Mouse (Mus musculus) testis, adult 2 months (tissue): ENCODE results near the gene Kap. TPM values are rescaled to one million over a fixed set of nuclear protein-coding genes. Genes with fewer than 3 reads are reported as not detected.
"Not testable (repeated sequence)": the region's sequence is repeated elsewhere in the genome, so short reads cannot be mapped to it uniquely, and the experiment has no call there.

ENCODE experiments used
- H3K27ac ChIP-seq: fragments of 200-500 bp; 2 replicates; pipeline ENCODE4 v1.5.1; 2012; ENCODE audit warnings: low read depth, low read length; ENCODE audit not compliant: control insufficient read depth, insufficient read depth
- H3K27me3 ChIP-seq: fragments of 200-500 bp; 2 replicates; pipeline ENCODE4 v1.6.1; 2012; ENCODE audit warnings: mild to moderate bottlenecking, low read length, moderate library complexity; ENCODE audit not compliant: control insufficient read depth, insufficient read depth
- H3K36me3 ChIP-seq: fragments of 200-500 bp; 2 replicates; pipeline ENCODE4 v1.6.1; 2012; ENCODE audit warnings: mild to moderate bottlenecking, low read length; ENCODE audit not compliant: control insufficient read depth, insufficient read depth
- H3K4me1 ChIP-seq: fragments of 200-500 bp; 2 replicates; pipeline ENCODE4 v1.6.1; 2012; ENCODE audit warnings: low read length; ENCODE audit not compliant: control insufficient read depth, insufficient read depth
- H3K4me3 ChIP-seq: fragments of 200-500 bp; 2 replicates; pipeline ENCODE4 v1.5.1; 2012; ENCODE audit warnings: low read depth, mild to moderate bottlenecking, low read length, moderate library complexity, mixed read lengths; ENCODE audit not compliant: control insufficient read depth
- CTCF ChIP-seq: fragments of 200-500 bp; IDR thresholded peaks from 2 replicates; pipeline ENCODE4 v1.5.1; 2012; ENCODE audit warnings: low read depth, mild to moderate bottlenecking, inconsistent platforms, low read length, moderate library complexity; ENCODE audit not compliant: control insufficient read depth, insufficient read depth, insufficient replicate concordance
- POLR2A ChIP-seq: fragments of 200-500 bp; IDR thresholded peaks from 2 replicates; pipeline ENCODE4 v1.6.1; 2012; ENCODE audit warnings: low read depth, mild to moderate bottlenecking, inconsistent platforms, low read length, moderate library complexity; ENCODE audit not compliant: control insufficient read depth
- polyA plus RNA-seq: library from polyadenylated mRNA; depleted of rRNA; stranded (reverse); fragments of >200 nt; gene quantifications from 2 replicates; pipeline ENCODE4 v1.2.3, GENCODE M21; 2012; rRNA removed

Gene Kap
- polyA plus RNA-seq, 1 experiment, result 0.16 TPM

DNA sequence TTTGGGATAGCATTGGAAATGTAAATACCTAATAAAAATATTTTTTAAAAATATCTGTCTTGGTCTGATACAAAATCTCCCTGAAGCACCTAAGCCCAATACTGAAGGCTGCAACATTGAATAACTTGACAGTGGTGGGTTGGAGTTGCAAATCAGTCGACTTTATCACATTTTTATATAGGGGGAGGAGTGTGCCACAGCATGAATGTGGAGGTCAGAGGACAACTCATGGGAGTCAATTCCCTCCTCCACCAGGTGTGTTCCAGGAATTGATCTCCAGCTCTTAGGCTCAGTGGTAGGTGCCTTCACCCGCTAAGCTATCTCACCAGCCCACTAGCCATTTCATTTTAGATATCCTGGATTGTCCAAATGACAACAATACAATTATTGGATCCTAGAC lies 4.2 kb downstream of the Kap start:
- Histone ChIP-seq H3K4me3 (no peak overlapping the region), H3K36me3 (no peaks in the 10 kb centered on the region), H3K4me1 (no peaks in the 10 kb centered on the region), H3K27me3 (no peaks in the 10 kb centered on the region), H3K27ac (no peak overlapping the region)
- TF ChIP-seq CTCF, result no peak
- no peak for TF ChIP-seq POLR2A

DNA sequence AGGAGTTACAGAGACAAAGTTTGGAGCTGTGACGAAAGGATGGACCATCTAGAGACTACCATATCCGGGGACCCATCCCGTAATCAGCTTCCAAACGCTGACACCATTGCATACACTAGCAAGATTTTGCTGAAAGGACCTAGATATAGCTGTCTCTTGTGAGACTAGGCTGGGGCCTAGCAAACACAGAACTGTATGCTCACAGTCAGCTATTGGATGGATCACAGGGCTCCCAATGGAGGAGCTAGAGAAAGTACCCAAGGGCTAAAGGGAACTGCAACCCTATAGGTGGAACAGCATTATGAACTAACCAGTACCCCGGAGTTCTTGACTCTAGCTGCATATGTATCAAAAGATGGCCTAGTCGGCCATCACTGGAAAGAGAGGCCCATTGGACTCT lies 4.7 kb downstream of the Kap start:
- H3K4me3 ChIP-seq, H3K36me3 ChIP-seq, H3K27ac ChIP-seq, H3K27me3 ChIP-seq, H3K4me1 ChIP-seq: not testable (repeated sequence)

DNA sequence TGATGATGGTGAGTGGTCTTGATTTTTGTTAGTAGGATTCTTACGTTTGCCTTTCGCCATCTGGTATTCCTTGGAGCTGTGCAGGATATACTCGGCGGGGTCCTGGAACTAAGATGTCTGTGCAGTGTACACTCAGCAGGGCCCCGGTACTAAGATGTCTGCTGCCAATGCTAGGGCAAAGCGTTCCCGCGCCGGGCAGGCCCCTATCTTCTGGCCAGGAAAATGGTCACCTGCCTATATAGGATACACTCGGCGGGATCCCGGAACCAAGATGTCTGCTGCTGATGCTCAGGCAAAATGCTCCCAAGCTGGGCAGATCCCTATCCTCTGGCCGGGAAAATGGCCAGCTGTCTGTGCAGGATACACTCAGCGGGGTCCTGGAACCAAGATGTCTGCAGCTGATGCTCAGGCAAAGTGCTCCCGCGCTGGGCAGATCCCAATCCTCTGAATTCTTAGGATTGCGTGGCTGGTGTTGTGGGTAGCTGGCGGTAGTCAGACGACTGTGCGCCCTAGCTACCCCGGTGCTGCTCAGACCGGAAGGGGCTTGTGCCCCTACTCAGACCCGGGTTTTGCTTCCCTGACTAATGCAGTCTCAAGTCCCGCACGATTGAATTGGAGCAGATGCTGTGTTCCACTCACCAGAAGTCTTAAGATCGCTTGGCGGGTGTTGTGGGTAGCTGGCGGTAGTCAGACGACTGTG lies 15.1 kb downstream of the Kap start:
- not testable (repeated sequence) for H3K4me3 ChIP-seq, H3K27ac ChIP-seq, H3K27me3 ChIP-seq, H3K36me3 ChIP-seq, H3K4me1 ChIP-seq

DNA sequence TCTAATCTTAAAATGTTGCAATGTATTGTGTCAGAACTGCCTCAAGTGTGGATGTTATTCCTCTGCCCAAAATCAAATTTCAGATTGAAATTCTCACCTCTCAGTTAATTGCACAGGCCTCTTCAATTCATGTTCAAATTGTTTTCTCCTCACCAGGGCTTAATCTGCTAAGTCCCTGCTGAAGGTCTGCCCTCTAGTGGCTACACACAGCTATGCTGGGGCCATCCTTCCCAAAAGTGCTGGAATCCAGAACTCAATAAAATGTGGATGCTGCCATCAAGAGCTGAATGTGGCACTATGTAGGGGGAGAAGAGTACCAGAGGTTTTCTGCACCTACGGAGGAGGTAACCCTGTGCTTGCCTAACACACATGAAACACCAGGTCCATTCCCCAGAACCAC lies 41.2 kb downstream of the Kap start:
- TF ChIP-seq POLR2A (no peak), CTCF (peak; percentile 13; the same call in 1 of the 2 replicates)
- Histone ChIP-seq H3K27ac (no peak overlapping the region), H3K4me3 (no peak overlapping the region), H3K4me1 (no peaks in the 10 kb centered on the region), H3K36me3 (no peaks in the 10 kb centered on the region), H3K27me3 (no peaks in the 10 kb centered on the region)

Other genes starting within 250 kb of the Kap start
- gene Etv6, start 181.9 kb upstream of the Kap start, polyA plus RNA-seq, result 4.4 and 5.4 TPM in 2 replicates